Mouse (Mus musculus): ENCODE results near the gene Lrrc29.
"Not testable (repeated sequence)": the region's sequence is repeated elsewhere in the genome, so short reads cannot be mapped to it uniquely, and the experiment has no call there.

The Lrrc29 gene

GRCm38 (mm10) chr8:105292471-105292870, 33.6 kb downstream of the Lrrc29 start:
- no peak for DNase-seq (ENCODE audit: extremely low read depth, low read depth, low spot score)

GRCm38 (mm10) chr8:105291802-105292201, 34.3 kb downstream of the Lrrc29 start:
- DNase-seq (ENCODE audit: extremely low read depth, low read depth, low spot score): not testable (repeated sequence)

GRCm38 (mm10) chr8:105291364-105291763, 34.7 kb downstream of the Lrrc29 start:
- DNase-seq (ENCODE audit: extremely low read depth, low read depth, low spot score): not testable (repeated sequence)

DNA sequence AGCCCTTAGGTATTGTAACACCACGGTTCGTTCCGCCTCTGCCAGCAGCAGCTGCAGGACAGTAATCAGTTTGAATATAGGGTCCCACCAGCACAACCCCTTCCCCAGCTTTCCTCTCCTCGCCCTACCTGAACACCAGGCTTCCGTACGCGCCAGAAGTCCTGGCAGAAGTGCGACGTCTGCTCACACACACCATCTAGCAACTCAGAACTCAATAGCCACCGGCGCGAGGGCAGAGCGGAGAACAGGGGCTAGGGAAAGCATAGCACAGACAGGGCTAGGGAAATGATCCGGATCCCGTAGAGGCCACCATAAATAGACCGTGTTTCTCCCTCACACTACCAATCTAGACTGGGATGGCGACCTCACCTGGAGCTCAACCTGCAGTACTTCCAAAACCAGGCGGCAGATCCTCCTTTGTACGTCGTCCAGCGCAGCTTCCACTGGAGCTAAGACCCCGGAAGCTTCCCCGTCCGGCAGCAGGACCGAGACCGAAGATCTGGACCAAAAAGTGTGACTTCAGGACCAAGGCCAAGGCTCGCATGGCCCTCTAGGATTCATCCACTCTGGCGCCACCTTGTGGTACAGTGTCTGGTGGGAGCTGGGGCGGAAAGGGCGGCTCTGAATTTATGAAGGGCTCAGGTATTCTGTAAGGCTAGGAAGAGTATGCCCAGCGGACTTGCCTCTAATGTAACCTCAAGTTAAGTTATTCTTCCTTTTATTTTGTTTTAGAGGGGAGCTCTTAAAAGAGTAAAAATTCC, 35.3 kb downstream of the Lrrc29 start:
- DNase-seq (ENCODE audit: extremely low read depth, low read depth, low spot score): no peak

DNA sequence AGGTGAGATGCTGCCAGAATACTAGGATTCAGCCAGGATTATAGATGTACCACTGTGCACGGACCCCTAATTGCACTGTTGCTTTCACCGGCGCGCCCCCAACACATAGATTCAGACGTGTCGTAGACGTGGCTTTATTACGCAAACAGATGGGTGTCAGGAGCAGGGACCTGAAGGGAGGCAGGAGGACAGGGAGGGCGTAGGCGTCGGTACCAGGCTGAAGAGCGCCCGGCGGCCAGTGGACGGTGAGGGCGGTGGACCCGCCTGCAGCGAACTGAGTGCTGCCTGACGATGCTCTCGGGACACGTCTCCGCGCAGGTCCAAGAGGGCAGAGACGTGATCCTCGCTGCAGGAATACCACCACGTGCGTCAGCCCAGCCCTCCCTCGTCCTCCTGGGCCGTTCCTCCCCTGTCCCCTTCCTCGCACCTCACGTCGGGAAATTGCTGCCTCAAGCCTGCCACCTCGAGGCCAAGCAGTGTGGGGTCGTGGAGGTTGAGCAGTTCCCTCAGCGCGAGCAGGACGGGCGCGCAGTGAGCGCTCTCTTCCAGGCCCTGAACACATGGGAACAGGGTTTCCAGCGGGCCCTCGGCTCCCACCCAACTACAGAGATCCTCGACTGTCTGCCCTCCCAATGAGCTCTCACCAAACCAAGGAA, 36.1 kb downstream of the Lrrc29 start, which contains the start of gene 4931428F04Rik:
Gene 4931428F04Rik, minus strand, starts transcription at position 60 of the 656 bp plus-strand sequence.
- DNase-seq (ENCODE audit: extremely low read depth, low read depth, low spot score): no peak

- peak; percentile 84 for DNase-seq (ENCODE audit: extremely low read depth, low read depth, low spot score)
These were observed 36.9 kb downstream of the Lrrc29 start for GRCm38 (mm10) chr8:105288958-105289732.

- DNase-seq (ENCODE audit: extremely low read depth, low read depth, low spot score): no peak
These were observed 37.8 kb downstream of the Lrrc29 start for GRCm38 (mm10) chr8:105288231-105288630.

- no peak for DNase-seq (ENCODE audit: extremely low read depth, low read depth, low spot score)
These were observed 39.2 kb downstream of the Lrrc29 start for GRCm38 (mm10) chr8:105286907-105287306.

GRCm38 (mm10) chr8:105285514-105285913, 40.6 kb downstream of the Lrrc29 start:
- no peak for DNase-seq (ENCODE audit: extremely low read depth, low read depth, low spot score)

GRCm38 (mm10) chr8:105283074-105283473, 43.0 kb downstream of the Lrrc29 start:
- no peak for DNase-seq (ENCODE audit: extremely low read depth, low read depth, low spot score)

GRCm38 (mm10) chr8:105282239-105282638, 43.8 kb downstream of the Lrrc29 start:
- DNase-seq (ENCODE audit: extremely low read depth, low read depth, low spot score): no peak

DNA sequence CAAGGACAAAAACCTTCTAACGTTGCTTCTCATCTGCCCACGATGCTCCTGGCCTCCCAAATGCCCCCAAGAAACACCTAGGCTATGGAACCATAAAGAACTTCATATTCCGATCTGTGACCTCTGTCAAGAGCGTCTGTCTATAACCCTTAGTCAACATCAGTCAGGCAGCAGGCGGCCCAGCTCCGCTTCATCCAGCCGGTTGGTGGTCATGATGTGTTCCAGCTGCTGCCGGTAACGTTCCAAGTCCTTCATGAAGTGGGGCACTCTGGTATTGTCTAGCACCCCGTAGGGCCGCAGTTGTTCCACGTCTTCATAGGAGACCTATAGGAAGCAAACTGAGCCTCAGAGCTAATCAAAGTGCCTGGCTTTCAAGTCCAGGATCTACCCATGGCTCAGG, 44.3 kb downstream of the Lrrc29 start:
- DNase-seq (ENCODE audit: extremely low read depth, low read depth, low spot score): no peak

- no peak for DNase-seq (ENCODE audit: extremely low read depth, low read depth, low spot score)
These were observed 45.5 kb downstream of the Lrrc29 start for GRCm38 (mm10) chr8:105280567-105280966.

DNA sequence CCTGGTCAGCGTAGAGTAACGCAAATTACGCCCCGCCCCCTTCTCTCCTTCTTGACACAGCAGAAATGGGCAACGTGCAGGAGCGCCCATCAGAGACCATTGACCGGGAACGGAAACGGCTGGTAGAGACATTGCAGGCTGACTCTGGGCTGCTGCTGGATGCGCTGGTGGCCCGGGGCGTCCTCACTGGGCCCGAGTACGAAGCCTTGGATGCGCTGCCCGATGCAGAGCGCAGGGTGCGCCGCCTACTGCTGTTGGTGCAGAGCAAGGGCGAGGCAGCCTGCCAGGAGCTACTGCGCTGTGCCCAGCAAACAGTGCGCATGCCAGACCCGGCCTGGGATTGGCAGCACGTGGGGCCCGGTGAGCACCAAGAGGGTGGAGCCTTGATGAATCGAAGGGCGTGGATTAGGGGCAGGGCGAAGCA, 47.2 kb downstream of the Lrrc29 start:
- DNase-seq (ENCODE audit: extremely low read depth, low read depth, low spot score): no peak

DNA sequence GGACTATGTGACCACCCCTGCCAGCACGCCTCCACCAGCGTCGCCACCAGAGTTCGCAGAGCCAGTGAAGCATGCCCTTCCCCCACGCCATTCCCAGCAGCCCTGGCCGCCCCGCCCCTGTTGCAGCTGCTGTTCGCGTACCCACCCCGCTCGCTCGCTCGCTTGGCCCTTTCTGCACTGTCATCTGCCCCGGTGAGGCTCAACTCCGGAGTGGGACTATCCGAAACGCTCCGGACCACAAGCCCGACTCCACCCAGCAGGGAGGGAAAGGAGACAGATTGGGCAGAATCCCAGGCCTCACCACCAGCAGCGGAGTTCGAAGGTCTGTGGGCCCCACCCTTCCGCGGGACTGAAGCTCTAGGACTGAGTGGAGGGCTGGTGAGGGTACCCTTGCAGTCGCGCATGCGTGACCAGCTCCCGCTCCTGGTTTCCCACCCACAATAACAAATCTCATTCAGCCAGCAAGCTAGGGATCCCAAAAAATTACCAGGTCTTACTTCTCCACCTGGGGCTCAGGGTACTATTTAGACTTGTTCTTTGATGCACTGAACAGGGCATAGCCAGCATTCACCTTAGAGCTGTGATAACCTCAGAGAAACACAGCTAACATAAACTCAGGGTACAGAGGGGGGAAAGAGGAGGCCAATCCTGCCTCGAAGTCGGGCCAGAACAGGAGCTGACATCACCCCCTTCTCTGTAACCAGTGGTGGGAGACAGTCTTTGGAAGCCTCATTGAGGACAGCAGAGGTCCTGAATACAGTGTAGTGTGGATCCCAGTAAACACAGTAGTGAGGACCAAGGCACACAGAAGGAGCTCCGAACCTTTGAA, 49.6 kb downstream of the Lrrc29 start:
- DNase-seq (ENCODE audit: extremely low read depth, low read depth, low spot score): no peak

- no peak for DNase-seq (ENCODE audit: extremely low read depth, low read depth, low spot score)
These were observed 50.2 kb downstream of the Lrrc29 start, which contains the start of gene Nol3 for GRCm38 (mm10) chr8:105275840-105276239. Gene Nol3 (plus strand): TSS chr8:105276140.

DNA sequence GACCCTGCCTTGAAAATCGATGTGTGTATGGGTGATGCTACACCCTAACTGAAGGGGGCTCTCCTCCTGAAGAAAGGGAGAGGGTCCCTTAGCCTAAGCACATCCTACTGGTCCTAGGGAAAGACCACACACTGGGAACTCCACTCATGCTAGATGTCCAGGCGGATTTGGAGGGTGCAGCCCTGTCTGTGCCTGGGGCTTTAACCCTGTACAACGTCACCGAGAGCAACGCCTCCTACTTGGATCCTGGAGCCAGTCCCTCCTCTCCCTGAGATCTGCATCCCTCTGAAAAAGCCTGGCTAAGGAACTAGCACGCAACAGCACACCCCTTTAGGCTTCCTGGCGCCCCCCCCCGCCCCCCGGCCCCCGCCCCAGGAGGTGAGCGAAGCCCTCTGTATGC, 50.7 kb downstream of the Lrrc29 start:
- no peak for DNase-seq (ENCODE audit: extremely low read depth, low read depth, low spot score)

GRCm38 (mm10) chr8:105270916-105271186, 55.2 kb downstream of the Lrrc29 start:
- DNase-seq (ENCODE audit: extremely low read depth, low read depth, low spot score): no peak

- no peak for DNase-seq (ENCODE audit: extremely low read depth, low read depth, low spot score)
These were observed 55.8 kb downstream of the Lrrc29 start for GRCm38 (mm10) chr8:105270101-105270915.

DNA sequence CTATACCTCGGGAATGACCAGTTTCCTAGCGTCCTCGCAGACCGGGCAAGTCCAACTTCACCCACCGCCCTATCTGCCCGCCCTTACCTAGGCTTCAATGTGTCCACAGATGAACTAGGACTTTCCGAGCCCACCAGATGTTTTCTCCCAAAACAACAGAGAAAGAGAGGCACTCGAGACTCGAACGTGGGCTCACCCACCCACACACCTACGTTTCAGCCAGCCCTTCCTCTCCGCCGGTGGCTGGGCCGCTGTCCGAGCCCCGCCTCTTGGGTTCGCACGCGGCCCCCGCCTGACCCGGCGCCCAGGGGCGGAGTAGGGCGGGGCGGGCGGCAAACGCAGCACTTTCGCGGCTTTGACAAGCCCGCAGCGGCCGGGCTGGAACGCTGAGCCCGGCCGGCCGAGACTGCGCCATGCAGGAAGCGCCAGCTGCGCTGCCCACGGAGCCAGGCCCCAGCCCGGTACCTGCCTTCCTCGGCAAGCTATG, 56.6 kb downstream of the Lrrc29 start, which contains the start of gene Hsf4:
Gene Hsf4, plus strand, starts transcription at position 341 of the 487 bp plus-strand sequence.
- DNase-seq (ENCODE audit: extremely low read depth, low read depth, low spot score): no peak
